Mouse (Mus musculus): ENCODE data around the gene Spata2. TPM values are rescaled to one million over a fixed set of nuclear protein-coding genes. Genes with fewer than 3 reads are reported as not detected.

Gene Spata2
- polyA plus RNA-seq, 1 experiment from 2014 or later, result 19.6 TPM

- 92% methylated on average over 21 of the region's 21 CpGs for WGBS
- H3K36me3 ChIP-seq (replicated peaks), result peaks cover 82% of the 10 kb centered on the region
- no peak for ATAC-seq (ENCODE audit: low FRiP score)
- H3K4me3 ChIP-seq (replicated peaks), result no peak overlapping the region
- H3K27ac ChIP-seq, result no peak overlapping the region
- no peak overlapping the region for H3K4me2 ChIP-seq
- no peaks in the 10 kb centered on the region for H3K9me3 ChIP-seq
- H3K4me1 ChIP-seq, result no peaks in the 10 kb centered on the region
- no peak overlapping the region for H3K9ac ChIP-seq
- H3K27me3 ChIP-seq, result no peaks in the 10 kb centered on the region
Measured at GRCm38 (mm10) chr2:167449331-167450275, 43.1 kb downstream of the Spata2 start.

- Histone ChIP-seq H3K4me3 (replicated peaks) (no peak overlapping the region), H3K4me1 (no peaks in the 10 kb centered on the region), H3K9me3 (no peaks in the 10 kb centered on the region), H3K27ac (0 out of 2 replicates have a peak overlapping the region, but pooled peaks have one; percentile 20), H3K9ac (no peak overlapping the region), H3K4me2 (no peak overlapping the region), H3K36me3 (replicated peaks) (peaks cover 72% of the 10 kb centered on the region), H3K27me3 (no peaks in the 10 kb centered on the region)
- ATAC-seq (ENCODE audit: low FRiP score), result no peak
- 93% methylated on average over 8 of the region's 8 CpGs for WGBS
Measured at GRCm38 (mm10) chr2:167447629-167448028, 45.1 kb downstream of the Spata2 start.

GRCm38 (mm10) chr2:167447207-167447606 lies 45.5 kb downstream of the Spata2 start:
- H3K27ac ChIP-seq, result no peak overlapping the region
- no peaks in the 10 kb centered on the region for H3K27me3 ChIP-seq
- peaks cover 75% of the 10 kb centered on the region for H3K36me3 ChIP-seq (replicated peaks)
- H3K4me2 ChIP-seq, result no peak overlapping the region
- WGBS, result 92% methylated on average over 7 of the region's 7 CpGs
- no peaks in the 10 kb centered on the region for H3K4me1 ChIP-seq
- H3K9me3 ChIP-seq, result no peaks in the 10 kb centered on the region
- ATAC-seq (ENCODE audit: low FRiP score), result no peak
- H3K9ac ChIP-seq, result no peak overlapping the region
- H3K4me3 ChIP-seq (replicated peaks), result no peak overlapping the region

- H3K4me3 ChIP-seq (replicated peaks), result no peak overlapping the region
- no peaks in the 10 kb centered on the region for H3K27me3 ChIP-seq
- no peak overlapping the region; the same call in 1 of the 2 replicates for H3K27ac ChIP-seq
- ATAC-seq (ENCODE audit: low FRiP score), result no peak
- peaks cover 78% of the 10 kb centered on the region for H3K36me3 ChIP-seq (replicated peaks)
- no peaks in the 10 kb centered on the region for H3K4me1 ChIP-seq
- no peaks in the 10 kb centered on the region for H3K9me3 ChIP-seq
- H3K9ac ChIP-seq, result no peak overlapping the region
- WGBS, result 92% methylated on average over 20 of the region's 20 CpGs
- H3K4me2 ChIP-seq, result no peak overlapping the region
Measured at GRCm38 (mm10) chr2:167445911-167446780, 46.5 kb downstream of the Spata2 start.

GRCm38 (mm10) chr2:167443411-167444193 lies 49.1 kb downstream of the Spata2 start:
- ATAC-seq (ENCODE audit: low FRiP score), result no peak
- no peak overlapping the region for H3K4me3 ChIP-seq (replicated peaks)
- H3K9ac ChIP-seq, result no peak overlapping the region
- 95% methylated on average over 4 of the region's 4 CpGs for WGBS
- H3K27ac ChIP-seq, result no peak overlapping the region
- no peak overlapping the region for H3K4me2 ChIP-seq
- H3K9me3 ChIP-seq, result no peaks in the 10 kb centered on the region
- no peaks in the 10 kb centered on the region for H3K27me3 ChIP-seq
- H3K4me1 ChIP-seq, result no peaks in the 10 kb centered on the region
- peaks cover 77% of the 10 kb centered on the region for H3K36me3 ChIP-seq (replicated peaks)

- Histone ChIP-seq H3K9me3 (no peaks in the 10 kb centered on the region), H3K4me1 (no peaks in the 10 kb centered on the region), H3K27ac (no peak overlapping the region), H3K27me3 (no peaks in the 10 kb centered on the region), H3K36me3 (replicated peaks) (peaks cover 61% of the 10 kb centered on the region), H3K9ac (no peak overlapping the region), H3K4me3 (replicated peaks) (no peak overlapping the region), H3K4me2 (no peak overlapping the region)
- no peak for ATAC-seq (ENCODE audit: low FRiP score)
- 100% methylated on average over 3 of the region's 3 CpGs for WGBS
Measured at GRCm38 (mm10) chr2:167439422-167439821, 53.3 kb downstream of the Spata2 start.

GRCm38 (mm10) chr2:167436371-167436770 lies 56.3 kb downstream of the Spata2 start:
- no peak overlapping the region for H3K4me3 ChIP-seq (replicated peaks)
- H3K4me1 ChIP-seq, result no peaks in the 10 kb centered on the region
- no peak for ATAC-seq (ENCODE audit: low FRiP score)
- H3K9me3 ChIP-seq, result no peaks in the 10 kb centered on the region
- H3K36me3 ChIP-seq (replicated peaks), result peaks cover 56% of the 10 kb centered on the region
- H3K9ac ChIP-seq, result no peak overlapping the region
- no peaks in the 10 kb centered on the region for H3K27me3 ChIP-seq
- no peak overlapping the region for H3K4me2 ChIP-seq
- 89% methylated on average over 5 of the region's 5 CpGs for WGBS
- no peak overlapping the region for H3K27ac ChIP-seq

GRCm38 (mm10) chr2:167435631-167436030 lies 57.1 kb downstream of the Spata2 start:
- no peak for ATAC-seq (ENCODE audit: low FRiP score)
- Histone ChIP-seq H3K4me2 (no peak overlapping the region), H3K9ac (no peak overlapping the region), H3K27me3 (no peaks in the 10 kb centered on the region), H3K36me3 (replicated peaks) (peaks cover 51% of the 10 kb centered on the region), H3K9me3 (no peaks in the 10 kb centered on the region), H3K4me1 (no peaks in the 10 kb centered on the region), H3K4me3 (replicated peaks) (no peak overlapping the region), H3K27ac (no peak overlapping the region)
- 97% methylated on average over 2 of the region's 2 CpGs for WGBS

- Histone ChIP-seq H3K27ac (no peak overlapping the region), H3K9me3 (no peaks in the 10 kb centered on the region), H3K36me3 (replicated peaks) (peaks cover 45% of the 10 kb centered on the region), H3K9ac (no peak overlapping the region), H3K27me3 (no peaks in the 10 kb centered on the region), H3K4me1 (no peaks in the 10 kb centered on the region), H3K4me2 (no peak overlapping the region), H3K4me3 (replicated peaks) (no peak overlapping the region)
- ATAC-seq (ENCODE audit: low FRiP score), result no peak
- 96% methylated on average over 6 of the region's 6 CpGs for WGBS
Measured at GRCm38 (mm10) chr2:167434570-167434969, 58.1 kb downstream of the Spata2 start.

GRCm38 (mm10) chr2:167431418-167431776 lies 61.3 kb downstream of the Spata2 start:
- peaks cover 53% of the 10 kb centered on the region for H3K36me3 ChIP-seq (replicated peaks)
- H3K4me3 ChIP-seq (replicated peaks), result no peak overlapping the region
- no peaks in the 10 kb centered on the region for H3K27me3 ChIP-seq
- ATAC-seq (ENCODE audit: low FRiP score), result no peak
- WGBS, result 82% methylated on average over 7 of the region's 7 CpGs
- H3K9me3 ChIP-seq, result no peaks in the 10 kb centered on the region
- no peaks in the 10 kb centered on the region for H3K4me1 ChIP-seq
- no peak overlapping the region for H3K4me2 ChIP-seq
- H3K27ac ChIP-seq, result no peak overlapping the region
- H3K9ac ChIP-seq, result no peak overlapping the region
